Mouse (Mus musculus) heart, adult 2 months (tissue): ENCODE measurements around the gene Arhgef10l.

Experiments
- CTCF ChIP-seq: fragments of 200-600 bp; IDR thresholded peaks from 2 replicates; pipeline ENCODE4 v1.8.1; 2022; ENCODE audit warnings: antibody characterized with exemption, mild to moderate bottlenecking, moderate library complexity
- EP300 ChIP-seq: fragments of 200-500 bp; IDR thresholded peaks from 2 replicates; pipeline ENCODE4 v1.6.1; 2011; ENCODE audit warnings: low read depth, low read length, control low read depth; ENCODE audit not compliant: insufficient read depth
- POLR2A ChIP-seq: fragments of 200-500 bp; IDR thresholded peaks from 2 replicates; pipeline ENCODE4 v1.6.1; 2011; ENCODE audit warnings: mild to moderate bottlenecking, low read depth, low read length, control low read depth; ENCODE audit not compliant: insufficient read depth

DNA sequence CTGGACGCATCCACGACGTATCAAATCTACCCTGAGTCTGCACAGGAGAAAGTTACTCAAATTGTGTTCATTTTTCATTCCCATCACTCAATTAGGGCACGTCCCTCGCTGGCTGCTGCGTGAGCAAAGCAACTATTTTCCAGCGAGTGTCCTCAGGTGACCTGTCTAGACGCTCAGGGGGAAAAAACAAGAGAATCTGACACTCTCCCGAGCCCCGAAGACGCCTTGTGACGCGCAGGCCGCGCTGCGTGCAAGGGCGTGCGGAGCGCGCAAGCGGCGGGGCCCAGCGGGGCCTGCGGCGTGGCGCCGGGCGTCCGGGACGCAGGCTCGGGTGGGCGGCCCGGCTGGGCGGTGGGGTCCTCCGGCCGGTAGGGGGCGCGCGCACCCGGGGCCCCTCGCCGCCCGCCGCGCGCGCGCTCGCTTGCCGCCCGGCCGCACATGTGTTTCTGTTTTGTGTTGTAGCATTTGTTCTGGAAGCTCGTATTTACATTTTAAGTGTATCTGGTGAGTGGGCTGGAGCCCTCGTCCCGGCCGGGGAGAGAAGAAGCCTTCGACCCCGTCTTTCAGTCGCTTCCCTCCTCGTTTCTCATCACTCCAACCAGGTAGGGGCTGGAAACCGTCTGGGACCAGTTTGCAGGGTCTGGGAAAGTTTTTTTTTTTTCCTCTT, 35.4 kb upstream of the Arhgef10l start:
- TF ChIP-seq CTCF (peak; percentile 61), EP300 (no peak), POLR2A (peak; percentile 76)
